Mouse (Mus musculus): Measurements from ENCODE around the gene Top2a. TPM values are rescaled to one million over a fixed set of nuclear protein-coding genes. Genes with fewer than 3 reads are reported as not detected.

Top2a gene
- polyA plus RNA-seq, 1 experiment, result 59.2 TPM

GRCm38 (mm10) chr11:98981289-98981996 is 42.5 kb downstream of the Top2a start:
- TF ChIP-seq POLR2A (IDR thresholded peaks at IDR 0.05; ENCODE audit: control insufficient read depth, extremely low read depth, insufficient read depth, low read length, poor library complexity) (no peak), CTCF (IDR thresholded peaks at IDR 0.05; ENCODE audit: borderline replicate concordance, control insufficient read depth, extremely low read depth, insufficient read depth, low read length, poor library complexity) (no peak)
- no peaks in the 10 kb centered on the region for H3K36me3 ChIP-seq (ENCODE audit: control insufficient read depth, insufficient read depth, low read length)
- WGBS, result 59% methylated on average over 20 of the region's 20 CpGs
- no peak for DNase-seq
- peaks cover 13% of the 10 kb centered on the region for H3K4me1 ChIP-seq (replicated peaks; ENCODE audit: control insufficient read depth, insufficient read depth, low read length)
- H3K27ac ChIP-seq (ENCODE audit: control insufficient read depth, insufficient read depth, low read length), result no peak overlapping the region
- H3K27me3 ChIP-seq (ENCODE audit: control insufficient read depth, insufficient read depth, low read length), result no peaks in the 10 kb centered on the region
- H3K4me3 ChIP-seq (ENCODE audit: control insufficient read depth, insufficient read depth, low read length), result peak overlapping the region; percentile 48

- no peak for TF ChIP-seq POLR2A (IDR thresholded peaks at IDR 0.05; ENCODE audit: control insufficient read depth, extremely low read depth, insufficient read depth, low read length, poor library complexity)
- TF ChIP-seq CTCF (IDR thresholded peaks at IDR 0.05; ENCODE audit: borderline replicate concordance, control insufficient read depth, extremely low read depth, insufficient read depth, low read length, poor library complexity), result no peak
- WGBS, result 79% methylated on average over 5 of the region's 5 CpGs
- no peak for DNase-seq
Measured at GRCm38 (mm10) chr11:98979356-98979755, 44.6 kb downstream of the Top2a start.

GRCm38 (mm10) chr11:98978526-98979148 is 45.4 kb downstream of the Top2a start:
- H3K27ac ChIP-seq (ENCODE audit: control insufficient read depth, insufficient read depth, low read length), result no peak overlapping the region
- 89% methylated on average over 15 of the region's 15 CpGs for WGBS
- DNase-seq, result no peak
- no peak overlapping the region for H3K4me3 ChIP-seq (ENCODE audit: control insufficient read depth, insufficient read depth, low read length)
- H3K36me3 ChIP-seq (ENCODE audit: control insufficient read depth, insufficient read depth, low read length), result peaks cover 6% of the 10 kb centered on the region
- TF ChIP-seq CTCF (IDR thresholded peaks at IDR 0.05; ENCODE audit: borderline replicate concordance, control insufficient read depth, extremely low read depth, insufficient read depth, low read length, poor library complexity), result no peak
- no peak for TF ChIP-seq POLR2A (IDR thresholded peaks at IDR 0.05; ENCODE audit: control insufficient read depth, extremely low read depth, insufficient read depth, low read length, poor library complexity)
- H3K4me1 ChIP-seq (replicated peaks; ENCODE audit: control insufficient read depth, insufficient read depth, low read length), result peaks cover 13% of the 10 kb centered on the region
- H3K27me3 ChIP-seq (ENCODE audit: control insufficient read depth, insufficient read depth, low read length), result no peaks in the 10 kb centered on the region

More at GRCm38 (mm10) chr11:98979356-98979755, 44.6 kb downstream of the Top2a start:
- H3K27ac ChIP-seq (ENCODE audit: control insufficient read depth, insufficient read depth, low read length), result no peak overlapping the region
- no peaks in the 10 kb centered on the region for H3K27me3 ChIP-seq (ENCODE audit: control insufficient read depth, insufficient read depth, low read length)
- H3K4me3 ChIP-seq (ENCODE audit: control insufficient read depth, insufficient read depth, low read length), result no peak overlapping the region
- no peaks in the 10 kb centered on the region for H3K36me3 ChIP-seq (ENCODE audit: control insufficient read depth, insufficient read depth, low read length)
- peaks cover 13% of the 10 kb centered on the region for H3K4me1 ChIP-seq (replicated peaks; ENCODE audit: control insufficient read depth, insufficient read depth, low read length)

GRCm38 (mm10) chr11:98974871-98975719 is 48.9 kb downstream of the Top2a start:
- WGBS, result 68% methylated on average over 5 of the region's 5 CpGs
- H3K4me3 ChIP-seq (ENCODE audit: control insufficient read depth, insufficient read depth, low read length), result no peak overlapping the region
- no peak overlapping the region for H3K27ac ChIP-seq (ENCODE audit: control insufficient read depth, insufficient read depth, low read length)
- DNase-seq, result peak; percentile 74
- TF ChIP-seq CTCF (IDR thresholded peaks at IDR 0.05; ENCODE audit: borderline replicate concordance, control insufficient read depth, extremely low read depth, insufficient read depth, low read length, poor library complexity) (peak; percentile 42; the same call in 1 of the 2 replicates), POLR2A (IDR thresholded peaks at IDR 0.05; ENCODE audit: control insufficient read depth, extremely low read depth, insufficient read depth, low read length, poor library complexity) (no peak)
- H3K4me1 ChIP-seq (replicated peaks; ENCODE audit: control insufficient read depth, insufficient read depth, low read length), result no peaks in the 10 kb centered on the region
- no peaks in the 10 kb centered on the region for H3K27me3 ChIP-seq (ENCODE audit: control insufficient read depth, insufficient read depth, low read length)
- H3K36me3 ChIP-seq (ENCODE audit: control insufficient read depth, insufficient read depth, low read length), result peaks cover 35% of the 10 kb centered on the region

- WGBS, result 97% methylated on average over 6 of the region's 6 CpGs
- H3K4me3 ChIP-seq (ENCODE audit: control insufficient read depth, insufficient read depth, low read length), result no peak overlapping the region
- H3K36me3 ChIP-seq (ENCODE audit: control insufficient read depth, insufficient read depth, low read length), result peaks cover 41% of the 10 kb centered on the region
- H3K27ac ChIP-seq (ENCODE audit: control insufficient read depth, insufficient read depth, low read length), result no peak overlapping the region
- TF ChIP-seq POLR2A (IDR thresholded peaks at IDR 0.05; ENCODE audit: control insufficient read depth, extremely low read depth, insufficient read depth, low read length, poor library complexity), result no peak
- no peak for TF ChIP-seq CTCF (IDR thresholded peaks at IDR 0.05; ENCODE audit: borderline replicate concordance, control insufficient read depth, extremely low read depth, insufficient read depth, low read length, poor library complexity)
- peaks cover 5% of the 10 kb centered on the region; the same call in 1 of the 2 replicates for H3K4me1 ChIP-seq (replicated peaks; ENCODE audit: control insufficient read depth, insufficient read depth, low read length)
- H3K27me3 ChIP-seq (ENCODE audit: control insufficient read depth, insufficient read depth, low read length), result no peaks in the 10 kb centered on the region
- DNase-seq, result no peak
Measured at GRCm38 (mm10) chr11:98974213-98974612, 49.8 kb downstream of the Top2a start.

GRCm38 (mm10) chr11:98973584-98973983 is 50.4 kb downstream of the Top2a start:
- no peak overlapping the region for H3K27ac ChIP-seq (ENCODE audit: control insufficient read depth, insufficient read depth, low read length)
- H3K36me3 ChIP-seq (ENCODE audit: control insufficient read depth, insufficient read depth, low read length), result peaks cover 41% of the 10 kb centered on the region
- peaks cover 11% of the 10 kb centered on the region for H3K4me1 ChIP-seq (replicated peaks; ENCODE audit: control insufficient read depth, insufficient read depth, low read length)
- 98% methylated on average over 14 of the region's 14 CpGs for WGBS
- DNase-seq, result no peak
- no peaks in the 10 kb centered on the region for H3K27me3 ChIP-seq (ENCODE audit: control insufficient read depth, insufficient read depth, low read length)
- TF ChIP-seq CTCF (IDR thresholded peaks at IDR 0.05; ENCODE audit: borderline replicate concordance, control insufficient read depth, extremely low read depth, insufficient read depth, low read length, poor library complexity) (no peak), POLR2A (IDR thresholded peaks at IDR 0.05; ENCODE audit: control insufficient read depth, extremely low read depth, insufficient read depth, low read length, poor library complexity) (no peak)
- no peak overlapping the region for H3K4me3 ChIP-seq (ENCODE audit: control insufficient read depth, insufficient read depth, low read length)
